Mouse (Mus musculus) brain, embryonic 14.5 days (tissue): ENCODE measurements at regions not wholly inside any gene's neighbourhood (a gene's known extent, or its start where the extent isn't known, plus 50 kb on each side); places are given as distances from the start of the nearest gene placed in this dataset.
"Not testable (repeated sequence)": the region's sequence is repeated elsewhere in the genome, so short reads cannot be mapped to it uniquely, and the experiment has no call there.

Source experiments
- CTCF ChIP-seq: fragments of 200-500 bp; IDR thresholded peaks from 2 replicates; pipeline ENCODE4 v1.5.1; 2012; ENCODE audit warnings: inconsistent platforms, mild to moderate bottlenecking, moderate library complexity, borderline replicate concordance; ENCODE audit not compliant: insufficient read depth, insufficient read length; ENCODE audit errors: extremely low read depth
- POLR2A ChIP-seq: fragments of 200-500 bp; IDR thresholded peaks from 2 replicates; pipeline ENCODE4 v1.6.1; 2012; ENCODE audit warnings: mild to moderate bottlenecking, inconsistent platforms, borderline replicate concordance; ENCODE audit not compliant: poor library complexity, insufficient read depth, insufficient read length, severe bottlenecking; ENCODE audit errors: extremely low read depth

DNA sequence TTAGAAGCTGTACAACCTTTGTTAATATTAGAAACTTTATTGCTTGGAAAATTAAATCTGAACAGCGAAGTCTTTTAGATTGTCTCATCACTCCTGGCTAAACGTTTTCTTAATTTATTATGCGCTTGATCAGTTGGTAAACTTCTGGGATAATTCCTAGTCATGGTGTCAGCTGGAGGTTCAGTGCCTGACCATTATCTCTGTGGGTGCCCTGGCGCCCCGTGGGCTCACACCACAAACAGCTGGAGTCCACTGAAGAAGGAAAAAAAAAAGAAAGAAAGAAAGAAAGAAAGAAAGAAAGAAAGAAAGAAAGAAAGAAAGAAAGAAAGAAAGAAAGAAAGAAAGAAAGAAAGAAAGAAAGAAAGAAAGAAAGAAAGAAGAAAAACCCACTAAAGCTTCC lies 555.1 kb downstream of the Diaph3 start:
- not testable (repeated sequence) for TF ChIP-seq CTCF, POLR2A
